Mouse (Mus musculus) embryonic facial prominence, embryonic 11.5 days (tissue): Measurements from ENCODE around the gene Vwa5b1. TPM values are rescaled to one million over a fixed set of nuclear protein-coding genes. Genes with fewer than 3 reads are reported as not detected.

Source experiments
- ATAC-seq: fragments of 200-750 bp; cut with Nextera tagmentation; replicated peaks from 2 replicates; pipeline ENCODE4 v1.8.0; 2017; ENCODE audit warnings: low read depth; ENCODE audit not compliant: insufficient number of reproducible peaks, low FRiP score, low TSS enrichment
- DNase-seq: peaks from one replicate; pipeline ENCODE4 v3.0.0-alpha.2; 2015; ENCODE audit warnings: low spot score
- H3K27ac ChIP-seq: fragments of 300-500 bp; sonication (generic); replicated peaks from 2 replicates; pipeline ENCODE4 v1.5.1; 2014; ENCODE audit warnings: mild to moderate bottlenecking, low read depth, low read length, control low read depth
- H3K27me3 ChIP-seq: fragments of 300-500 bp; sonication (generic); 2 replicates; pipeline ENCODE4 v1.6.1; 2014; ENCODE audit warnings: mild to moderate bottlenecking, low read length, moderate library complexity, mixed read lengths; ENCODE audit not compliant: control insufficient read depth, insufficient read depth
- H3K36me3 ChIP-seq: fragments of 300-500 bp; sonication (generic); replicated peaks from 2 replicates; pipeline ENCODE4 v1.6.1; 2014; ENCODE audit warnings: low read depth, mild to moderate bottlenecking, low read length, moderate library complexity, mixed read lengths; ENCODE audit not compliant: control insufficient read depth, insufficient read depth
- H3K4me1 ChIP-seq: fragments of 300-500 bp; sonication (generic); 2 replicates; pipeline ENCODE4 v1.6.1; 2014; ENCODE audit warnings: low read length, mixed read lengths; ENCODE audit not compliant: control insufficient read depth, insufficient read depth
- H3K4me2 ChIP-seq: fragments of 300-500 bp; sonication (generic); 2 replicates; pipeline ENCODE4 v1.6.1; 2014; ENCODE audit warnings: low read depth, mild to moderate bottlenecking, control low read depth, low read length, moderate library complexity
- H3K4me3 ChIP-seq: fragments of 300-500 bp; sonication (generic); 2 replicates; pipeline ENCODE4 v1.5.1; 2014; ENCODE audit warnings: low read depth, low read length, control low read depth
- H3K9ac ChIP-seq: fragments of 300-500 bp; sonication (generic); replicated peaks from 2 replicates; pipeline ENCODE4 v1.6.1; 2014; ENCODE audit warnings: mild to moderate bottlenecking, control low read depth, low read length
- H3K9me3 ChIP-seq: fragments of 300-500 bp; sonication (generic); replicated peaks from 2 replicates; pipeline ENCODE4 v1.6.1; 2016; ENCODE audit warnings: mild to moderate bottlenecking, low read length, inconsistent platforms, mixed read lengths; ENCODE audit not compliant: control insufficient read depth
- WGBS: fragments of 180-500 bp; shearing (Covaris S2); extraction: QIAGEN DNeasy Blood & Tissue Kit; methylation state at CpG from one replicate; pipeline ENCODE4 v1.1.7; 2014; 5-methylcytosine and 5-hydroxymethylcytosine counted together
- polyA plus RNA-seq: library from polyadenylated mRNA; unstranded; fragments of >200 nt; fragmentation: Nextera tagmentation; extraction: Ambion mirVana; gene quantifications from 2 replicates; pipeline ENCODE4 v1.2.1, GENCODE M21; 2014

Gene Vwa5b1
- polyA plus RNA-seq, 1 experiment from 2014 or later, result 0.11 TPM

- H3K4me2 ChIP-seq, result no peak overlapping the region
- no peak overlapping the region for H3K27ac ChIP-seq
- no peak overlapping the region for H3K9ac ChIP-seq
- H3K4me1 ChIP-seq, result no peaks in the 10 kb centered on the region
- no peaks in the 10 kb centered on the region for H3K9me3 ChIP-seq
- no peak for ATAC-seq
- WGBS, result 81% methylated on average over 9 of the region's 9 CpGs
- DNase-seq, result no peak
- no peak overlapping the region for H3K4me3 ChIP-seq
- H3K27me3 ChIP-seq, result no peaks in the 10 kb centered on the region
- H3K36me3 ChIP-seq, result no peaks in the 10 kb centered on the region
Measured at GRCm38 (mm10) chr4:138601926-138602325, 33.8 kb downstream of the Vwa5b1 start.

- peak; percentile 78 for DNase-seq
- Histone ChIP-seq H3K4me3 (no peak overlapping the region), H3K27ac (no peak overlapping the region), H3K27me3 (no peaks in the 10 kb centered on the region), H3K4me2 (no peak overlapping the region), H3K36me3 (no peaks in the 10 kb centered on the region), H3K9ac (no peak overlapping the region), H3K4me1 (no peaks in the 10 kb centered on the region), H3K9me3 (no peaks in the 10 kb centered on the region)
- 7% methylated on average over 7 of the region's 7 CpGs for WGBS
- peak; percentile 62; the same call in 1 of the 2 replicates for ATAC-seq
Measured at GRCm38 (mm10) chr4:138597904-138598347, 37.8 kb downstream of the Vwa5b1 start.

DNA sequence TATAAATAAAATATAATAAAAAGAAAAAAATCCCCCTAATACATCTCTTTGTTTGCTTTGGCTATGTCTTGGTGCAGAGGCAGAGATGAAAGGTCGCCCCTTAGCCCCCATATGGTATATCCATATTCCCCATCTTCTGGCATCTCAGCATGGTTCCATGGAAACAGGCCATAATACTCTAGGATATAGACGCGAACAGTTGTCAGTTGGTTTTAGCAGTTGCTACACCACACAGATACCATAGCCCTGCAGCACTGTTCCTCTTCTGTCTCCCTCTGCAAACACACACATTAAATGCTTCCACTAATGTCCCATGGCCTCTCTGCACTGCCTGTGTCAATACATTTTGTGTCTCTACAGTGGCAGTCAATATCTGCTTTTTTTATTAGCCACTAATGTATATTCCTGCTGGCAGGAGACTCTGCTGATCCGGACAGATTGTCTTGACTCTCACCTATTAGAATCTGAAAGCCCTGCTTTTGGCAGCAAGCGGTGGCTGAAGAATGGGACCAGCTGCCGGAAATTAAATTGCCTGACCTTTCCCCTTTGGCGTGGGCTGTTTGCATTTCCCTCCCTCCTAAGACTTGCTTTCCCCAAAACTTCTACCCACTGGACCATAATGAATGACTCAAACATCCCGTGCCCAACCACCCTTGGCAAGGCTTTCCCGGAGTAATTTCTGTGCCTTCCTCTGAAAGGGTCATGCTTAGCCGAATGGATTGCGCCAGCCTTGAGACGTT, 39.1 kb downstream of the Vwa5b1 start:
- H3K27me3 ChIP-seq, result no peaks in the 10 kb centered on the region
- no peak overlapping the region for H3K4me3 ChIP-seq
- WGBS, result 59% methylated on average over 12 of the region's 12 CpGs
- ATAC-seq, result no peak
- DNase-seq, result no peak
- H3K36me3 ChIP-seq, result no peaks in the 10 kb centered on the region
- H3K4me1 ChIP-seq, result no peaks in the 10 kb centered on the region
- H3K9me3 ChIP-seq, result no peaks in the 10 kb centered on the region
- no peak overlapping the region for H3K9ac ChIP-seq
- no peak overlapping the region for H3K27ac ChIP-seq
- H3K4me2 ChIP-seq, result no peak overlapping the region

GRCm38 (mm10) chr4:138584946-138585345, 50.7 kb downstream of the Vwa5b1 start:
- Histone ChIP-seq H3K9ac (no peak overlapping the region), H3K27me3 (no peaks in the 10 kb centered on the region), H3K4me1 (no peaks in the 10 kb centered on the region), H3K4me2 (no peak overlapping the region), H3K36me3 (no peaks in the 10 kb centered on the region), H3K27ac (no peak overlapping the region), H3K9me3 (no peaks in the 10 kb centered on the region), H3K4me3 (no peak overlapping the region)
- ATAC-seq, result no peak
- DNase-seq, result no peak

DNA sequence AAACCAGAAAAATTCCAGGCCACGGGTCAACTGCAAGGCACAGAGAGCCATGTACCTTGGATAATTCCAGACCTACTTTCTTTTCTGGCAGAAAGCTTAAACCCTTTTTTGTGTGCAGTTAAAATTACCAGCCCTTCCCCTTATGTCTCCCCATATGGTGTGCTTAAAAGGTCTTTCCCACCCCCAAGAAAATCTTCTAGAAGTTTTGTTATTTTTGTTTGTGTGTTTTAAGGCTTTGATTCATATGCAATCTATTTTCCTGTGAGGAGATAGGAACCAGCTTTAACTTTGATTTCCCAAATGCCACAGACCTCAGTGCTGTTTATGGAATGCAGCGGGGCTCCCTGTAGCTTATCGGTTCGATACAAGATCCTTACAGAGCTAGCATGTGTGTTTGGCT, 53.2 kb downstream of the Vwa5b1 start:
- Histone ChIP-seq H3K4me2 (no peak overlapping the region), H3K36me3 (no peaks in the 10 kb centered on the region), H3K4me1 (no peaks in the 10 kb centered on the region), H3K4me3 (no peak overlapping the region), H3K27me3 (no peaks in the 10 kb centered on the region), H3K27ac (no peak overlapping the region), H3K9ac (no peak overlapping the region), H3K9me3 (no peaks in the 10 kb centered on the region)
- ATAC-seq (no peak), DNase-seq (no peak)
- 72% methylated on average over 4 of the region's 4 CpGs for WGBS

DNA sequence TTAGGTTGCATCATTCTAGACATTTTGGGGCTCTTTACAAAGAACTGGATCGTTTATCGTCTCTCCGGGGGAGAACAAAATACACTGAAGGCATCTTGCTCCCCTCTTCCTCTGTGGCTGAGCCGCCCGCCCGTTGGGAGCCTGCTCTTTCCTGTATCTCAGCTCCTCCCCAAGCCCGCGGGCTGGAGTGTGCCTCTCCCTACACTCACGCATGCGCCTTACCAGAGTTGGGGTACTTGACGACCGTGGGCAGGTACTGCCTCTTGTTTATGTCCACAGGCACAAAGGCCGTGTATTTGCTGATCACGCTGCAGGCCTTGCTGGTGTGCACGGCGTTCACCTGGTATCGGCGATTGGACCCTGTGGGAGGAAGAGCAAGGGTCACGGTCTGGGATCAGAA, 57.3 kb downstream of the Vwa5b1 start:
- Histone ChIP-seq H3K27me3 (no peaks in the 10 kb centered on the region), H3K9ac (no peak overlapping the region), H3K27ac (no peak overlapping the region), H3K4me1 (no peaks in the 10 kb centered on the region; the same call in 1 of the 2 replicates), H3K9me3 (no peaks in the 10 kb centered on the region), H3K4me3 (no peak overlapping the region), H3K36me3 (no peaks in the 10 kb centered on the region), H3K4me2 (no peak overlapping the region)
- WGBS, result 71% methylated on average over 19 of the region's 19 CpGs
- ATAC-seq, result no peak
- no peak for DNase-seq

DNA sequence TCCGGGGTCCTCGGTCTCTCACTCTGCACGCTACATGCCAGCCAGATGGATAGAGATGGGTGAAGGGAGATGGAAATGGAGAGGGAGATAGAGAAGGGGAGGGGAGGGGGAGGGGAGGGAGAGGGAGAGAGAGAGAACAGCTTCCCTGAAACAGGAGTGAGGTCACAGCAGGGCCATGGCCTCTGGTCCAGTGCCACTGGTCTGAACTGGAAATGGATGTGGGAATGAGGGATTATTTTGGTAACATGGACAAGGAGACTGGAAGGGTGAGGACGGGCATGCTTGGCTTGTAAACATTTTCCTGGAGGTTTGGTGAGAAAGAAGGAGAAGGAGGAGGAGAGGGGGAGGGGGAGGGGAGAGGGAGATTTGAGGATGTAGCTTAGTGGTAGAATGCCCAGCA, 59.0 kb downstream of the Vwa5b1 start:
- Histone ChIP-seq H3K4me1 (no peaks in the 10 kb centered on the region; the same call in 1 of the 2 replicates), H3K9me3 (no peaks in the 10 kb centered on the region), H3K4me3 (no peak overlapping the region), H3K36me3 (no peaks in the 10 kb centered on the region), H3K9ac (no peak overlapping the region), H3K27ac (no peak overlapping the region), H3K4me2 (no peak overlapping the region), H3K27me3 (no peaks in the 10 kb centered on the region)
- WGBS, result 88% methylated on average over 3 of the region's 4 CpGs
- DNase-seq (no peak), ATAC-seq (no peak)

DNA sequence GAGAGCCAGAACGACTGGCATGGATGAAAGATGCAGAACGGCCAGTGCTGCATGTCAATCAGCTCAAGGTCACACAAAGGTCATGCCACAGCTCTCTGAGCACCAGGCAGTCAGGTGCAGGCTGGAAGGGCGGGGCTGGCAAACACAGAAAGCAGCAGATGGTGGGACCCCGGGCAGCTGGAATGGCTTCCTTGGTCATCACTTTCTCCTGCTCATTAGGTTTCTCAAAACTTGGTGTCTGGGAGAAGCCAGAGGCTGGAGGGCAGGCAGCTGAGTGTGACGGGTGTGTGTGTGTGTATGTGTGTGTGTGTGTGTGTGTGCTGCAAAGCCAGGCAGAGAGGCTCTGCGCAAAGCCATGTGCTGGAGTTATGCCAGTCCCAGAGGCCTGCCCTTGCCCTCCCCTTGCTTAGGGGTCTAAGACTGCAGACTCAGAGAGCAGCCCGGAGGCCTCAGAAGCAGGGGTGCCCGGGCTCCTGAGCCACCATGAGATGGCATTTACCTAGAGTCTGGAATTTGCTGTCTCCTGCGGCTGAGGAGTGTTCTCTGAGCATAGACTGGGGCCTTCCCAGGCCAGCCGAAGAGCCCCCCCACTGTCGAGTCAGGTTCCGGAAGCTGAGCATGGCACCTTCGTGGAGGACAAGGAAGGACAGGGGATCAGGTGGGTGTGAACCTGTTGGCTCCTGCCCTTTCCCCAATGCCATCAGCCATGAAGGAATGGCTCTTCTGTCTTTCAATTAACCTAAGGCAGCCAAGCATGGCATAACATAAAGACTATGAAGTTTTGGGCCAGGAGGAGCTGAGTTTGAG, 60.7 kb downstream of the Vwa5b1 start:
- no peaks in the 10 kb centered on the region; the same call in 1 of the 2 replicates for H3K4me1 ChIP-seq
- no peaks in the 10 kb centered on the region for H3K27me3 ChIP-seq
- ATAC-seq, result no peak
- WGBS, result 72% methylated on average over 13 of the region's 13 CpGs
- no peak overlapping the region for H3K9ac ChIP-seq
- H3K27ac ChIP-seq, result no peak overlapping the region
- no peaks in the 10 kb centered on the region for H3K36me3 ChIP-seq
- no peak for DNase-seq
- H3K4me3 ChIP-seq, result no peak overlapping the region
- H3K9me3 ChIP-seq, result no peaks in the 10 kb centered on the region
- no peak overlapping the region for H3K4me2 ChIP-seq
